11 mouse cellular contexts compared by ENCODE assay signal in the genomic region with DNA sequence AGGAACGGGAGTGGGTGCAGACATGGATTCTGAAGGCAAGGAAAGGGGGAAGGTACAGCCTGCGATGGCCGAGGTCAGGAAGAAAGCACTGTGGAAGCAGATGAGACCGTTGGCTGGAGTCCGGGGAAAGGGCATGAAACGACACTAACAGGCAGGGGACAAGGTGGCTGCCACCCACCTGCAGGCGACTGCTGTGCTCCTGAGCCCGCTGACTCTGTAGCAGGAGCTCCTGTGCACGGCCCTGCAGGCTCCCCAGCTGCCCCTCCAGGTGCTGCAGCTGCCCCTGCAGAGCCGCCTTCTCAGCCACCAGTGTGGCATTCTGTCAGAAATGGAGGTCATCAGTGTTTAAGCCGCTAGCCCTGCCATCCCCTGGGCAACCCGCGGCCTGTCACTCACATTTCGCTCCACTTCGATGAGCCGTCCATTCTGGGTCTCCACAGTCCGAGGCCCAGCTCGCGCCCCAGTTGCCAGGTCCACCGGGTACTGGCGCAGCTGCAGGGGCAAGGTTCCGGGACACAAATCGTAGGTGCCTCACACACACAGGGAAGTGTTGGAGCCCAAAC.
"Had no signal": no experiment of that assay in that cellular context is flagged by ENCODE, and none has a peak within 500 bp of the region (broad histone marks: within the 10 kb centered on the region; RNA-seq: fewer than 3 reads in every experiment).

No protein-coding gene starts in this region.

- H3K27me3 ChIP-seq: megakaryocyte, embryonic 14.5 days had no signal

- H3K36me3 ChIP-seq: limb, embryonic 15.5 days; liver, embryonic 12.5 days; midbrain, embryonic 12.5 days had no signal

- H3K27ac ChIP-seq: limb, embryonic 15.5 days; liver, embryonic 12.5 days; macrophage; midbrain, embryonic 12.5 days had no signal

- H3K4me3 ChIP-seq: limb, embryonic 15.5 days; liver, embryonic 12.5 days; megakaryocyte, embryonic 14.5 days; midbrain, embryonic 12.5 days had no signal

- DNase-seq: kidney, adult 8-10 months; kidney, postnatal 25 days; lung, embryonic 14.5 days; lung, postnatal 10 days; right cerebral cortex, postnatal 4 days; spleen, adult 18-20 months had no signal
